Mouse (Mus musculus) spleen, adult 12 weeks (tissue): ENCODE results near the gene Klhl18.

Experiments used
- DNase-seq: peaks from one replicate; pipeline ENCODE4 v3.0.0; 2022; ENCODE audit warnings: low spot score

The Klhl18 gene

GRCm38 (mm10) chr9:110476124-110477091 is at the start of gene Klhl18, which contains the start of gene Kif9:
Gene Klhl18 (minus strand): TSS chr9:110476694.
Gene Kif9 (plus strand): TSS chr9:110476958.
- peak; percentile 93 for DNase-seq

GRCm38 (mm10) chr9:110525737-110526136 is 49.2 kb upstream of the Klhl18 start:
- DNase-seq: no peak

- DNase-seq: no peak
Observed at GRCm38 (mm10) chr9:110490913-110491312, 14.4 kb upstream of the Klhl18 start.

GRCm38 (mm10) chr9:110488841-110489240 is 12.3 kb upstream of the Klhl18 start:
- DNase-seq: no peak

- DNase-seq: no peak
Observed at GRCm38 (mm10) chr9:110478639-110479038, 2.1 kb upstream of the Klhl18 start.

GRCm38 (mm10) chr9:110477951-110478350 is 1.5 kb upstream of the Klhl18 start:
- no peak for DNase-seq

GRCm38 (mm10) chr9:110466179-110466578 is 10.3 kb downstream of the Klhl18 start:
- DNase-seq: no peak

GRCm38 (mm10) chr9:110465336-110465735 is 11.2 kb downstream of the Klhl18 start:
- no peak for DNase-seq

- no peak for DNase-seq
Observed at GRCm38 (mm10) chr9:110463983-110464591, 12.4 kb downstream of the Klhl18 start.

- no peak for DNase-seq
Observed at GRCm38 (mm10) chr9:110462321-110462720, 14.2 kb downstream of the Klhl18 start.

GRCm38 (mm10) chr9:110460884-110461815 is 15.3 kb downstream of the Klhl18 start:
- DNase-seq: no peak

- no peak for DNase-seq
Observed at GRCm38 (mm10) chr9:110459145-110459727, 17.3 kb downstream of the Klhl18 start.

GRCm38 (mm10) chr9:110457926-110458325 is 18.6 kb downstream of the Klhl18 start:
- no peak for DNase-seq

- DNase-seq: no peak
Observed at GRCm38 (mm10) chr9:110452523-110452922, 24.0 kb downstream of the Klhl18 start.

GRCm38 (mm10) chr9:110448857-110449617 is 27.5 kb downstream of the Klhl18 start:
- DNase-seq: peak; percentile 57

GRCm38 (mm10) chr9:110448356-110448755 is 28.1 kb downstream of the Klhl18 start:
- DNase-seq: no peak

GRCm38 (mm10) chr9:110440559-110440958 is 35.9 kb downstream of the Klhl18 start:
- no peak for DNase-seq

GRCm38 (mm10) chr9:110440049-110440448 is 36.4 kb downstream of the Klhl18 start:
- DNase-seq: no peak

- DNase-seq: no peak
Observed at GRCm38 (mm10) chr9:110436041-110436440, 40.5 kb downstream of the Klhl18 start.

GRCm38 (mm10) chr9:110433045-110433444 is 43.4 kb downstream of the Klhl18 start:
- no peak for DNase-seq

- DNase-seq: no peak
Observed at GRCm38 (mm10) chr9:110431241-110431640, 45.3 kb downstream of the Klhl18 start.
